Comparison of ENCODE assay signal across 10 mouse cellular contexts in genomic region chr2:4286390-4286901, GRCm38 (mm10).
A peak's percentile ranks its signal among the peaks of the same experiment; 100 is the strongest.
DNase-seq lines count a peak whose midpoint lies in the region; ATAC-seq lines count a peak whose summit lies in the region.
"Had no signal": no experiment of that assay in that cellular context is flagged by ENCODE, and none has a peak within 500 bp of the region (broad histone marks: within the 10 kb centered on the region; RNA-seq: fewer than 3 reads in every experiment).

No protein-coding gene starts in this region.

- no peak overlapping the region for H3K4me2 ChIP-seq in hindbrain, embryonic 16.5 days (ENCODE audit: low read length)
- H3K4me2 ChIP-seq in stomach, embryonic 15.5 days = peak overlapping the region; percentile 27
- H3K4me2 ChIP-seq: forebrain, embryonic 15.5 days had no signal

- H3K4me1 ChIP-seq in hindbrain, embryonic 16.5 days (ENCODE audit: control insufficient read depth, insufficient read depth, low read depth, low read length) = peaks cover 13% of the 10 kb centered on the region
- H3K4me1 ChIP-seq in stomach, embryonic 15.5 days = peaks cover 8% of the 10 kb centered on the region

- WGBS in hindbrain, embryonic 16.5 days = 30% methylated on average over 8 of the region's 8 CpGs
- 28% methylated on average over 8 of the region's 8 CpGs for WGBS in stomach, embryonic 15.5 days

- H3K4me3 ChIP-seq in hindbrain, embryonic 16.5 days (ENCODE audit: low read length) = no peak overlapping the region
- H3K4me3 ChIP-seq in stomach, embryonic 15.5 days (replicated peaks) = no peak overlapping the region
- H3K4me3 ChIP-seq: forebrain, embryonic 15.5 days; myocyte had no signal

- no peaks in the 10 kb centered on the region for H3K36me3 ChIP-seq in hindbrain, embryonic 16.5 days (ENCODE audit: control insufficient read depth, insufficient read depth, low read length)
- no peaks in the 10 kb centered on the region for H3K36me3 ChIP-seq in stomach, embryonic 15.5 days
- H3K36me3 ChIP-seq: forebrain, embryonic 15.5 days had no signal

- no peak overlapping the region for H3K9ac ChIP-seq in hindbrain, embryonic 16.5 days (ENCODE audit: low read depth, low read length)
- H3K9ac ChIP-seq in stomach, embryonic 15.5 days = no peak overlapping the region
- H3K9ac ChIP-seq: forebrain, embryonic 15.5 days had no signal

- DNase-seq in gastrocnemius, postnatal 10 days = peak; percentile 20
- no peak for DNase-seq in gastrocnemius, postnatal 25 days
- DNase-seq in lung, postnatal 10 days = peak; percentile 27
- DNase-seq in lung, postnatal 36 days = no peak
- DNase-seq in cerebellum, postnatal 36 days = no peak

- no peaks in the 10 kb centered on the region for H3K27me3 ChIP-seq in hindbrain, embryonic 16.5 days (replicated peaks; ENCODE audit: control insufficient read depth, insufficient read depth, low read length)
- H3K27me3 ChIP-seq in stomach, embryonic 15.5 days (replicated peaks) = no peaks in the 10 kb centered on the region
- H3K27me3 ChIP-seq: forebrain, embryonic 15.5 days had no signal

- no peaks in the 10 kb centered on the region for H3K9me3 ChIP-seq in hindbrain, embryonic 16.5 days (ENCODE audit: control insufficient read depth, low read length)
- H3K9me3 ChIP-seq in stomach, embryonic 15.5 days = no peaks in the 10 kb centered on the region
- H3K9me3 ChIP-seq: forebrain, embryonic 15.5 days had no signal

- no peak overlapping the region for H3K27ac ChIP-seq in hindbrain, embryonic 16.5 days (ENCODE audit: low read depth, low read length)
- H3K27ac ChIP-seq in stomach, embryonic 15.5 days = no peak overlapping the region
- H3K27ac ChIP-seq: forebrain, embryonic 15.5 days had no signal

- ATAC-seq in hindbrain, embryonic 16.5 days = peak; percentile 66
- peak; percentile 32; the same call in 1 of the 2 replicates for ATAC-seq in stomach, embryonic 15.5 days (ENCODE audit: insufficient read depth, low FRiP score, low read depth)
- no peak for ATAC-seq in erythroblast, adult 5-6 weeks (replicated peaks; ENCODE audit: low FRiP score, poor library complexity, severe bottlenecking)
- ATAC-seq: forebrain, embryonic 15.5 days had no signal

Comparison
In these comparisons a context has a peak if more than half of its experiments do, and no peak if none do; other contexts are left out.
1. DNase-seq: peak in gastrocnemius, postnatal 10 days (single experiment) and lung, postnatal 10 days (single experiment); none in gastrocnemius, postnatal 25 days (single experiment), lung, postnatal 36 days (single experiment) and cerebellum, postnatal 36 days (0 of 2).